Mouse (Mus musculus) yolk sac, embryonic 10.5 days (tissue): ENCODE data around the gene Iqcj.

ENCODE experiments used
- DNase-seq: peaks from one replicate; pipeline ENCODE4 v3.0.0-alpha.2; 2017; ENCODE audit warnings: low spot score

Gene Iqcj

DNA sequence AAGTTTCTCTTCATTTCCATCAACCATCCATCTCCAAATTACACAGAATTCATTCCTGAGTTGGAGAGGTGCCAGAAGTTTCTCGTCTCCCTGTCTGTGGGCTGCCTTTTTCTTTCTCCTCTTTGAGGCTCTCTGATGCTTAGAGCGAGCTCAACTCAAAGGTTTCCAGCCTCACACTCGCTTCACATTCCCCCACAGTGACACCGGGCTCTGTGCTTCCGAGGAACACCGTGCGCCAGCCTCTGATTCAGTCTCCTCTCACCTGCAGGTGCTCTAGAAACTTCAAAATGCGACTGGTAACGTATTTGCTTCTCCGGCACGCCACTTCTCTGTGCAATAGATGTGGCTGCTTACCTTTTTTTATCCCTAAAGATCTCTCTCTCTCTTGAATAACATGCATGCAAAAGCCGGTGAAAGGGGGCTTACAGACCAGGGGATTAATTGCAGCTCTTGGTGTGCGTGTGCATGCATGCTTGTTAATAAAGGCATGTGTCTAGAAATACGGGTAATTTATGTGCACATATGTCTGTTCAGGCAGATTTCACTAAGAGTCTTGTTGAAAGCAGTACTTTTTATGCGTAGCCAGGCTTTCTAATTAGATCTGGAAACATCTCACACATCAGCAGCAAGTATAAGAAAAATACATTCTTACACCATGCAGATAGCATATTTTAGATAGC, at the start of gene Iqcj, which contains the start of gene Iqschfp:
Gene Iqcj, plus strand, starts transcription at position 195 of the 680 bp plus-strand sequence.
Gene Iqschfp, plus strand, starts transcription at position 207 of the 680 bp plus-strand sequence.
- no peak for DNase-seq

GRCm38 (mm10) chr3:67852397-67852796, 39.6 kb upstream of the Iqcj start:
- no peak for DNase-seq

GRCm38 (mm10) chr3:67861524-67861923, 30.5 kb upstream of the Iqcj start:
- no peak for DNase-seq

GRCm38 (mm10) chr3:67867420-67868065, 24.5 kb upstream of the Iqcj start:
- no peak for DNase-seq

GRCm38 (mm10) chr3:67869424-67869823, 22.6 kb upstream of the Iqcj start:
- DNase-seq = no peak

- no peak for DNase-seq
These were observed 14.8 kb upstream of the Iqcj start for GRCm38 (mm10) chr3:67877253-67877652.

DNA sequence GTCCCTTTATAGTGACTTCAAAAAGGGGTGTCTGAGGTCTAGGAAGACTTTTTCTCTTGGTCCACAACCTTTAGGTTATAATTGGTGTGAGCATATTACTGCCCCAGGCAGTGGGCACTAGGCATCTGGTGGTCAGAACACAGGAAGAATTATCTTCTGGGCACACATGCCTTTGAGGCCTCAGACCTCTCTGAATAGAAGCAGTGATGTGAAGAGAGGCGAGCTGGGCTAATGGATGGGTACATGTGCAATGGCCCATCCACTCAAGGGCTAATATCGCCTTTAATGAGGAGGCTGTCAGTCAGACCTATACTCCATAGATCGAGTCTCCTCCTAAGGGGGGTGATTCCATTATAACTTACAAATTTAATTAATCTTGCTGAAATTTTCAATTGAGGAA, 7.7 kb upstream of the Iqcj start:
- DNase-seq = no peak

DNA sequence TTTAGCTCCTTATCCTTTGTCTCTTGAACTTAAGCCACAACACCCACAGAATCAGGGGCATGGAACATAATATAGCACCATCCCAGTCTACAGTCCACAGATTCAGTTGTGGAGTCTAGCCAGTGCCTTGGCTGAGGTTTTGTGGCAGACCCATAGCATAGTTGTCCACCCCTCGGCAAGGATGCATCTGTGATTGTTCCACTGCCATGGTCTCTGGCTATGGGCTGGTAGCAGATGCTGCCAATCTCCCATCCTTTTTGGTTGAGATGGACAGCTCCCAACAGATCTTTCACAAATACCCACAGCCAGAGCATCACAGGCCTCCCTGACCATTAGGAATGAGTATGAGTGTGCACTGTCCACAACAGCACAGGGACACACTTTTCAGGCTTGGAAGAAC, 5.8 kb upstream of the Iqcj start:
- no peak for DNase-seq

DNA sequence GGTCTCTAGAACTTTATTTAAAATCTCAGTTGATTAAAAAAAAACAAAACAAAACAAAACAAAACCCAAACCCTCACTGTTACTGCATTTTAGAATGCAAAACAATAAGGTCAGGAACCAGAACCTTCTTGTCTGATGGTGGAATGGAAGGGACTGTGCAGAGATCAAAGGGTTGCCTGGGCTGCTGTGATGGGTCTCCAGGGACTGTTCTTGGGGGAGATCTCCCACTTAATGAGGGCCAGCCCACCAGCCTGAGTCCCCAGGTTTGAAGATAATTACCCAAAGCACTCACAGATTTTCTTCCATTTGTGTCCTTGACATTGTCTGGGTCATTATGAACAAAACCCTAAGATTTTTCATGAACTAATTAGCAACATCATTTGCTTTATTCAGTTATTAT, 4.8 kb upstream of the Iqcj start:
- DNase-seq = no peak

DNA sequence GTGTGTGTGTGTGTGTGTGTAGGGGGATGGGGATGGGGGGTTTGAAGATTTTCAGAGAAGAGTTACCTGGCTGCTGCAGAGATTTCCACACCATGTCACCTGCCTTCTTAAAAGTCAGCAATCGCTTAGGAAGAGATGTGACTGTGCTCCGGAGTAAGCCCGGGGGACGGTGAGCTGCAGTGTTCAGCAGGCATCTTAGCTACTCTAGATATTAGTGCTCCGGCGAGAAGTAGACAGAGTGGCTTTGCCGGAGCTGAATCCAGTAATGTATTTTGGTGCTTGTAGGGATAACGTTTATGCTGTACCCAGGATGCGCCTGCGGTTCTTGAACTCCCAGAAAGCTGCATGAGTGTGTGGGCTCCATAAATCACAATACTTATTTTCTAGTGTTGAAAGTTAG, 748 bp downstream of the Iqcj start:
- no peak for DNase-seq

- no peak for DNase-seq
These were observed 10.5 kb downstream of the Iqcj start for GRCm38 (mm10) chr3:67902517-67902916.

DNA sequence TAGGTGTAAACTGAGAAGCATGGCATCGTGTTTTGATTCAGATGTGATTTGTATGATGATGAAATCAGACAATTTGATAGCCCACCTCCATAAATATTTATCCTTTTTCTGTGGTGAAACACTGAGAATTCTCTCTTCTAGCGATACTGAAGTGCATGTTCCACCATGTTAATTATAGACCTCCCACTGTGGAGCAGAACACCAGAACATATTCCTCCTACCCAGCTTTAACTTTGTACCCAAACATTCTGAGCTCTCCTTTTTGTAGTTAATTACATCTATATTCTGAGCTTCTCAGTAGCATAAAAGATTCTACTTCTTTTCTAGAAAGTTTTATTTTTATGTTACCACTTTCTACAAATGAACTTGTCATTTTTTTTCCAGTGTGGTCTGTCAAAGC, 16.6 kb downstream of the Iqcj start:
- no peak for DNase-seq

GRCm38 (mm10) chr3:67918098-67918497, 26.1 kb downstream of the Iqcj start:
- DNase-seq = no peak

DNA sequence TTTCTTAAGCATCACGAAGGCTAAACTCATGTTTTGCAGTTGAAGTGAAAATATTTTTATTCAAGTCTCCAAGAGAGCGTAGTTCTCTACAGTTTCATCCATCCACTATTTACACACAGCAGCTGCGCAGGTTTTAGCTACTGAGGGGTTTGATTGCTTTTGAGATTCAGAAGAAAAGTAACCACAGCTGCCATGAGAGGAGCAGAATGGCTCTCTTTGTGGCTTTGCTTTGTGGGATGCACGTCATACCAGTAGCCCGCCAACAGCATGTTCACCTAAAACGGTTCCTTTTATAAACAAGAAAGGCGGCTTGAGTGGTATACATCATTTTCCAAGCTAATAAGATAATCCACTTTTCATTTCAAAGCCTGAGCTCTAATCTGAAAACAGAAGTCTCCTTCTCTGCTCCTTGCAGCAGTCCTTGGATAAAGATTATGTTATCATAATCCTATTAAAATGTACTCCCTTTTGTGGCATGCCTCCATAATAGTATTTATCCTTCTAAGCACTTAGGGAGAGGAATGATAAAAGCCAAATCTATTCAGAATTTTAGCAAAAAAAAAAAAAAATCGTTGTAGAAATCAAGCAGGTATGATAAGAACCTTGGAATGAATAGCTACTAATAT, 26.7 kb downstream of the Iqcj start:
- no peak for DNase-seq

DNA sequence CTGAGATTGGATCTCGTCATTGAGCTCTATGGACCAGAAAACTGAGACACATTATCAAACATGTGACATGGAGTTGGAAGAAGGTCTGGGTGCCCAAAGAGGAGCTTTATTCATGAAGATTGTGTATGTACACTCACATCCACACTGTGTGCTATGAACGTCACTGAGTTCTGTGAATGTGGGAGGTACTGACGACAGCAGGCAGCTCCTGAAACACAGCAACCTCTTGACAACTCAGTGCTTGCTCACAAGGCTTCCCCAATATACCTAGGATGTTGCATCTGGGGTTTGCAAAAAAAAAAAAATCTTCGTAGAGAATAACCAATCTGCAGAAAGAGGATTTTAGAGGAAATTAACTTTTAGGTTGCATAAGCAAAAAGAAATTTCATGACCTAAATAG, 31.1 kb downstream of the Iqcj start:
- DNase-seq = no peak

DNA sequence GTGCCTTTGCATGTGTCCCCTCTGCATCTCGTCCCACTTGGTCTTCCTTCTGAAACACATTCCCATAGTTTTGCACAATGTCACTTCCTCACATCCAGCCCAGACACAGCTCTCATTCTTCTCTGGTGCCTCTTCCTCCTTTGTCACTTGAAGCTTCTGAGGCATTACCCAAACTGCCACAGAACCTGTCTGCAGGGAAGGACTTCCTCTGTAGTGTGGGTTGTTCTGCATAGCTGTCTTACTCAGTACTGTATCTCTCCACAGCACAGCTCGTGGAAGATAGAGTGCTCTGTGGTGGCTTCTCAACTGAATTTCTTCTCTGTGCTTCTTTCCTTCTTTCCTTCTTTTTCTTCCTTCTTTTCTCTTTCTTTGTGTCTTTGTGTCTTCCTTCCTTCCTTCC, 33.4 kb downstream of the Iqcj start:
- DNase-seq = no peak

DNA sequence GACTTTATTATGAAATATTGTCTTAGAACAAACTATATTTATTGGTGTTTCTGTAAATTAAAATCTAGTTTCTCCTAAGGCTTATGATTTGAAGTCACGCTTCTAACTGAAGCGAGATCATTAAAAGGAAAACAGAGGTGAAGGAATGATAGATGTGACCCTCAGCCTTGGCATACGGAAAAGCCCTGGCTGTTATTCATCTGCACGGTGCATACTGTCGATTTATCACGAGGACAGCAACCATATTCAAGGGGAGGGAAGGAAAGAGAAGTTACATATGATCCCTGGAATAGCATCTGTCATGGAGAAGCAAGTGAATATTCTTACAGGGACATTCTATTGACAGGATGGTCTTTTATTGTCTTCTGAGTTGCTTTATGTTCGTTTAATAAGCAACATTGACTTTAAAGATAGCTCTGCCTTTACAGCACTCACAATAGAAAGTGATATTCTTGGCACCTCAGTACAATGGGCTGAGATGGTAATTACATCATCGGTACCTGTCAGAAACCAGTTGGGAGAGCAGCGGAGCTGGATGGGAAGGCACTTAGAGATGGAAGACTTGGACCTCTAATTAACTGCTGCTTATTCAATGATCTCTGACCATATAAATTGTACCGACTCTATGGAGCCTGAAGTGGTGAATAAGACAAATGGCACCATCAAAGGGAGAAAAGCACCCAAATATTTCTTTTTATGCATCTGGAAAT, 38.6 kb downstream of the Iqcj start:
- no peak for DNase-seq

DNA sequence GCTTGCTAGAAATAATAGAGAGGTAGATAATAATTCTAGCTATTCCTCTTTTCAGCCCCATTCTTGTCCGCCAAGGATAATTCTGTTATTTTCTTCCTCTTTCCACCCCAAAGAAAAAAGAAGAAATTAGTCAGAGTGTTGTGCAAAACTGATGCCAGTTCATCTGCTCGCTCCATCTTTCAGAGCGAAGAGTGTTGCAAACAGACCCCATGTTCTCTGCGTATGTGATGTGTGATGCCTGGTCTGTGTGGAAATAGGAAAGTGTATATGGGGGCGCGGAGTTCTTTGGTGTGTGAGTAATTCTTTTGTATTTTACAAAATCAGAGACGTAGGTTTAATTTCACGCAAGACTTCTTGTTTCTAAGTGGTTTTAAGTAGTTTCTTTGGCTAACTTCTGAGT, 39.2 kb downstream of the Iqcj start:
- no peak for DNase-seq

- no peak for DNase-seq
These were observed 39.9 kb downstream of the Iqcj start for GRCm38 (mm10) chr3:67931914-67932313.

DNA sequence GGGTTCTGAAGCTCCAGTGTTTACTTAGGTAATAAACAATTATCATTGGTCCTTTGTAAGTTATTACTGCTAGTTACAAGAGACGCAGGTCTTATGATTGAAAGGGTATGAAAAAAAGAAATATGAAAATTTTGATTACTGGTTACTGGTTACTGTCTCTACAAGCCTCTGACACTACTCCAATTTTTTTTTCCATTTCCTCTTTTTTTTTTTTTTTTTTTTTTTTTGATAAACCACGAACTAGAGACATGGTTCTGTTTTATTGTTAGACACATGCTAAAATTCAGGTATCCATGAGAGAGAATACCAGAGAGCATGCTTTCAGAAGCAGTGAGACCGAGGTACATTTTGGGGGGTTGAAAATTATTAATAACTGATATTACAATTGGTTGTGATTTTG, 43.8 kb downstream of the Iqcj start:
- no peak for DNase-seq

- no peak for DNase-seq
These were observed 55.0 kb downstream of the Iqcj start for GRCm38 (mm10) chr3:67947000-67947399.

DNA sequence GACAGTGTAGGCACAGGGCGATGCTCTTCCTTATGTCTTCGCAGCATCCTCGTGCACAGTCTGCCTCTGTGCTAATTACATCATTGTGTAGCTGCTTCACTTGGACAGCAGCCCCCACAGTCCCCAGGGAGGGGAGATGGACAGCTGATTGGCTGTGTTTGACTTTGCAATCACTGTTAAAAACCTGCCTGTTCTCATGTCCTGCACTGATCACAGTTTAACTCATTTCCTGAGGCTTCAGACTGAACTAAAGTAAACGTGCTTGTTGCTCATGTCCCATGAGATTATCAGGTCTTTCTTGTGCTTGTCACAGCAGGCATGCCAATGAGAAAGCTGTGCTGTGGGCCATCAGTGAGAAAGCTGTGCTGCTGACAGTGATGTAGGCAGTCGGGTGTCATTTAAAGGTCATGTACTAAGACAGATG, 60.5 kb downstream of the Iqcj start:
- DNase-seq = no peak
